Mouse (Mus musculus) liver, postnatal 0 days (tissue): ENCODE measurements around the gene Timm8a2. TPM values are rescaled to one million over a fixed set of nuclear protein-coding genes. Genes with fewer than 3 reads are reported as not detected.

Experiments
- ATAC-seq: fragments of 200-750 bp; cut with Nextera tagmentation; 2 replicates; pipeline ENCODE4 v1.8.0; 2017; ENCODE audit warnings: mild to moderate bottlenecking, moderate library complexity
- DNase-seq: peaks from one replicate; pipeline ENCODE4 v3.0.0-alpha.2; 2016
- H3K27ac ChIP-seq: fragments of 300-500 bp; sonication (generic); 2 replicates; pipeline ENCODE4 v1.5.1; 2014; ENCODE audit warnings: antibody characterized with exemption, moderate library complexity, mild to moderate bottlenecking, low read depth
- H3K27me3 ChIP-seq: fragments of 300-500 bp; sonication (generic); 2 replicates; pipeline ENCODE4 v1.6.1; 2014; ENCODE audit warnings: low read length, control low read depth, mixed read lengths; ENCODE audit not compliant: insufficient read depth
- H3K36me3 ChIP-seq: fragments of 300-500 bp; sonication (generic); replicated peaks from 2 replicates; pipeline ENCODE4 v1.6.1; 2014; ENCODE audit warnings: mild to moderate bottlenecking, control low read depth, low read length, moderate library complexity, mixed read lengths; ENCODE audit not compliant: insufficient read depth
- H3K4me1 ChIP-seq: fragments of 300-500 bp; sonication (generic); 2 replicates; pipeline ENCODE4 v1.6.1; 2014; ENCODE audit warnings: antibody characterized with exemption, mild to moderate bottlenecking, control low read depth; ENCODE audit not compliant: insufficient read depth
- H3K4me2 ChIP-seq: fragments of 300-500 bp; sonication (generic); 2 replicates; pipeline ENCODE4 v1.6.1; 2014; ENCODE audit warnings: low read depth, mild to moderate bottlenecking, low read length, moderate library complexity, mixed read lengths
- H3K4me3 ChIP-seq: fragments of 300-500 bp; sonication (generic); 2 replicates; pipeline ENCODE4 v1.5.1; 2014; ENCODE audit warnings: low read depth, low read length
- H3K9ac ChIP-seq: fragments of 300-500 bp; sonication (generic); replicated peaks from 2 replicates; pipeline ENCODE4 v1.6.1; 2014; ENCODE audit warnings: mild to moderate bottlenecking, moderate library complexity
- H3K9me3 ChIP-seq: fragments of 300-500 bp; sonication (generic); 2 replicates; pipeline ENCODE4 v1.6.1; 2016; ENCODE audit warnings: mild to moderate bottlenecking, control low read depth, low read length, mixed read lengths
- CTCF ChIP-seq: sonication (generic); IDR thresholded peaks from 2 replicates; pipeline ENCODE4 v1.5.1; 2016; ENCODE audit warnings: antibody characterized with exemption, low read depth
- EP300 ChIP-seq: IDR thresholded peaks from 2 replicates; pipeline ENCODE4 v1.6.1; 2016; ENCODE audit warnings: antibody characterized with exemption, low read depth, mild to moderate bottlenecking
- WGBS: fragments of 180-500 bp; shearing (Covaris S2); extraction: QIAGEN DNeasy Blood & Tissue Kit; methylation state at CpG from one replicate; pipeline ENCODE4 v1.1.7; 2014; ENCODE audit not compliant: insufficient replicate concordance; 5-methylcytosine and 5-hydroxymethylcytosine counted together
- polyA plus RNA-seq: library from polyadenylated mRNA; unstranded; fragments of >200 nt; fragmentation: Nextera tagmentation; extraction: Ambion mirVana; gene quantifications from 2 replicates; pipeline ENCODE4 v1.2.1, GENCODE M21; 2015

Timm8a2 gene
- polyA plus RNA-seq, 1 experiment from 2014 or later, result not detected

- no peak for TF ChIP-seq EP300
- no peak for TF ChIP-seq CTCF
Observed at GRCm38 (mm10) chr14:122087956-122088355, 53.5 kb downstream of the Timm8a2 start.

More at GRCm38 (mm10) chr14:122087956-122088355, 53.5 kb downstream of the Timm8a2 start:
- no peak for DNase-seq
- Histone ChIP-seq H3K27ac (no peak overlapping the region), H3K36me3 (no peaks in the 10 kb centered on the region), H3K9ac (no peak overlapping the region), H3K4me3 (no peak overlapping the region), H3K4me1 (no peaks in the 10 kb centered on the region), H3K9me3 (no peaks in the 10 kb centered on the region), H3K27me3 (no peaks in the 10 kb centered on the region), H3K4me2 (no peak overlapping the region)
- 60% methylated on average over 5 of the region's 5 CpGs for WGBS
- ATAC-seq, result no peak

Other genes starting within 250 kb of the Timm8a2 start
- 1.4 TPM in 2 replicates for gene Dock9, start 236.8 kb upstream of the Timm8a2 start, polyA plus RNA-seq
- 25.8 and 27.4 TPM in 2 replicates for gene Ubac2, start 156.1 kb upstream of the Timm8a2 start, polyA plus RNA-seq
- gene Gpr18, start 118.9 kb upstream of the Timm8a2 start, polyA plus RNA-seq, result 0.78 and 0.81 TPM in 2 replicates
- 0.94 and 0.95 TPM in 2 replicates for gene Gpr183, start 69.5 kb upstream of the Timm8a2 start, polyA plus RNA-seq
- 99.3 and 107 TPM in 2 replicates for gene Tm9sf2, start 72.4 kb downstream of the Timm8a2 start, polyA plus RNA-seq
- gene Clybl, start 147.0 kb downstream of the Timm8a2 start, polyA plus RNA-seq, result 36.0 and 37.8 TPM in 2 replicates